Mouse (Mus musculus) embryonic fibroblast, embryonic 13.5 days (primary cell): ENCODE results near the gene Dip2b.

ENCODE experiments used
- CTCF ChIP-seq: IDR thresholded peaks from 2 replicates; pipeline ENCODE4 v1.5.1; 2011; ENCODE audit warnings: mild to moderate bottlenecking, control low read depth, low read length, moderate library complexity, borderline replicate concordance; ENCODE audit not compliant: insufficient read depth
- POLR2A ChIP-seq: IDR thresholded peaks from 2 replicates; pipeline ENCODE4 v1.6.1; 2011; ENCODE audit warnings: low read depth, mild to moderate bottlenecking, control low read depth, low read length, moderate library complexity

DNA sequence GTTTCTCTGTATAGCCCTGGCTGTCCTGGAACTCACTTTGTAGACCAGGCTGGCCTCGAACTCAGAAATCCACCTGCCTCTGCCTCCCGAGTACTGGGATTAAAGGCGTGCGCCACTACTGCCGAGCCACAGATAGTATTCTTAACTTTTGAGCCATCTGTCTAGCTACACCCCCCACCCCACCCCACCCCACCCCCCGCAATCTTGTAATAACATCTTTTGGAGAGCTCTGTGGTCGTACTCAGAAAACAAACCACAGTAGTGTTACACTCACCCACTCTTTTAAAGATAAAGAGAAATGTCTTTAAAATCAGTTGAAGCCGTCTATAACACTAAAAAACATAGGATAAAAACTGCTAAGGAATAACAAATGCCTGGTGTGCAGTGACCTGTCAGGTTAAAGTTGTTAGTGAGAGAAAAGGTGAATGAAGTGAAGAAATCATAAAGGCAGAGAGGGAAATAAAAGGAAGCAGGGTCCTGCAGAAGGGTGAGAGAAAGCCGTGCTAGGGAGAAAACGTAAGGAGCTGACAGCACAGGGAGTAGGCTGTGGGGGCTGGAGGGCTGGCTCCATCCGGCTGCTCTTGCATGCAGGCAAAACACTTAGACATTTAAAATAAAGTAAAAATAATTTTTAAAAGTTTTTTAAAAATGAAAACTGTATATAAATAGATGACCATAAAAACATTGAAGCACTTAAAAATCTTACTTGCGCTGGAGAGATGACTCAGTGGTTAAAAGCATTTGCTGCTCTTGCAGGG is 196.9 kb downstream of the Dip2b start:
- TF ChIP-seq CTCF, result no peak
- TF ChIP-seq POLR2A, result no peak
